Mouse (Mus musculus): ENCODE data around the gene Mcrip2. TPM values are rescaled to one million over a fixed set of nuclear protein-coding genes. Genes with fewer than 3 reads are reported as not detected.

Gene Mcrip2
- polyA plus RNA-seq, 2 experiments, result 22.1 to 44.9 TPM

DNA sequence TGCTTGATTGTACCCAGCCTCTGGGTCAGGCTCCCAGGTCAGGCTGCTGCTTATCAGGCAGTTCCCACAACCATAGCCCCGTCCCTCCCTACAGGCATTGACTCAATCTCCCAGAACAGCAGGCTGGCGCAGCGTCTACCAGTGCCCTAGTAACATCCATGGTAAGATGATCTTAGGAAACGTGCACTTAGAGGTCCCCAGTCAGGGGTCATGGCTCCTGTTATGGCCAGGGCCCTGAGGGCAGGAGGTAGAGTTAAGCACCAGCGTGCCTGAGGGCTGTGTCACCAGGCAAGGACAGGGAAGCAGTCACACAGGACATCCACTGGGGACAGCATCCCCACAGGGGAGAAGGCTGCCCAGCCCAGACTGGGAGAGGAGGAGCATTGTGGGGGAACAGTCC lies 13.7 kb upstream of the Mcrip2 start:
- Histone ChIP-seq H3K4me1 (replicated peaks; ENCODE audit: control insufficient read depth in 2 of 2, insufficient read depth in 2 of 2, low read length in 1 of 2) (peaks cover 0 to 20% of the 10 kb centered on the region in 2 experiments; a peak in 3 of 4 replicates), H3K36me3 (replicated peaks; ENCODE audit: control insufficient read depth, insufficient read depth, low read depth) (peaks cover 5% of the 10 kb centered on the region; the same call in 1 of the 2 replicates)

DNA sequence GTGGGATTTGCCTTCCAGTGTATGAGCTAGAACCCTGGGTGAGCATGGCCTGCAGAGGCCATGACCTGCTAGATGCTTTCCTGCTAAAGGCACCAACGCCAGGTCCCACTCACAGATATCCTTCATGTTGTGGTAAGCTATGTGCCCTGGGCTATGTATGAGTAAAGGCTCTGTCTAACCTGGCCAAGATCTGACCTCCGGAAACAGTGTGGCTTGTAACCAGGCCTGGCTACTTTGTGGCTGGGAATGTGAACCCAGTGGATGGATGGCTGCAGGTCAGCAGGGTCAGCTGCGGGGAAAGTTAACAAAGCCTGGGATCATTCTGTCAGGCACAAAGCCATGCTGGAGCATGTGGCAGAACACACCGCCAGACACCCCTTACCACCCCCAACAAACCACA lies 13.1 kb upstream of the Mcrip2 start:
- H3K4me3 ChIP-seq (ENCODE audit: insufficient read depth in 1 of 2, low read depth in 2 of 2, low read length in 2 of 2), result no peak overlapping the region
- ATAC-seq (ENCODE audit: insufficient read depth) (no peak), DNase-seq (ENCODE audit: low read depth in 3 of 3, low spot score in 3 of 3) (no peak)
- TF ChIP-seq EP300 (IDR thresholded peaks at IDR 0.05; ENCODE audit: low read depth) (no peak), CTCF (IDR thresholded peaks at IDR 0.05; ENCODE audit: low read depth) (no peak)
- no peak overlapping the region for H3K9ac ChIP-seq (replicated peaks)
- H3K9me3 ChIP-seq (ENCODE audit: control insufficient read depth, low read length), result no peaks in the 10 kb centered on the region
- H3K27me3 ChIP-seq (ENCODE audit: control insufficient read depth, insufficient read depth, low read length), result no peaks in the 10 kb centered on the region
- 62% methylated on average over 4 of the region's 4 CpGs for WGBS (ENCODE audit: insufficient replicate concordance)
- H3K4me2 ChIP-seq (ENCODE audit: low read depth), result no peak overlapping the region
- peaks cover 0 to 20% of the 10 kb centered on the region in 2 experiments; a peak in 3 of 4 replicates for H3K4me1 ChIP-seq (replicated peaks; ENCODE audit: control insufficient read depth in 2 of 2, insufficient read depth in 2 of 2, low read length in 1 of 2)
- H3K36me3 ChIP-seq (replicated peaks; ENCODE audit: control insufficient read depth, insufficient read depth, low read depth), result peaks cover 5% of the 10 kb centered on the region; the same call in 1 of the 2 replicates
- no peak overlapping the region for H3K27ac ChIP-seq

More for the DNA sequence above, 13.7 kb upstream of the Mcrip2 start:
- WGBS (ENCODE audit: insufficient replicate concordance), result 27% methylated on average over 5 of the region's 5 CpGs
- ATAC-seq (ENCODE audit: insufficient read depth) (peak; percentile 51; the same call in 1 of the 2 replicates), DNase-seq (ENCODE audit: low read depth in 3 of 3, low spot score in 3 of 3) (no peak)
- no peaks in the 10 kb centered on the region for H3K27me3 ChIP-seq (ENCODE audit: control insufficient read depth, insufficient read depth, low read length)
- H3K9me3 ChIP-seq (ENCODE audit: control insufficient read depth, low read length), result no peaks in the 10 kb centered on the region
- no peak overlapping the region for H3K4me3 ChIP-seq (ENCODE audit: insufficient read depth in 1 of 2, low read depth in 2 of 2, low read length in 2 of 2)
- no peak overlapping the region for H3K4me2 ChIP-seq (ENCODE audit: low read depth)
- H3K9ac ChIP-seq (replicated peaks), result no peak overlapping the region
- no peak overlapping the region for H3K27ac ChIP-seq
- no peak for TF ChIP-seq EP300 (IDR thresholded peaks at IDR 0.05; ENCODE audit: low read depth)
- TF ChIP-seq CTCF (IDR thresholded peaks at IDR 0.05; ENCODE audit: low read depth), result peak; percentile 37

DNA sequence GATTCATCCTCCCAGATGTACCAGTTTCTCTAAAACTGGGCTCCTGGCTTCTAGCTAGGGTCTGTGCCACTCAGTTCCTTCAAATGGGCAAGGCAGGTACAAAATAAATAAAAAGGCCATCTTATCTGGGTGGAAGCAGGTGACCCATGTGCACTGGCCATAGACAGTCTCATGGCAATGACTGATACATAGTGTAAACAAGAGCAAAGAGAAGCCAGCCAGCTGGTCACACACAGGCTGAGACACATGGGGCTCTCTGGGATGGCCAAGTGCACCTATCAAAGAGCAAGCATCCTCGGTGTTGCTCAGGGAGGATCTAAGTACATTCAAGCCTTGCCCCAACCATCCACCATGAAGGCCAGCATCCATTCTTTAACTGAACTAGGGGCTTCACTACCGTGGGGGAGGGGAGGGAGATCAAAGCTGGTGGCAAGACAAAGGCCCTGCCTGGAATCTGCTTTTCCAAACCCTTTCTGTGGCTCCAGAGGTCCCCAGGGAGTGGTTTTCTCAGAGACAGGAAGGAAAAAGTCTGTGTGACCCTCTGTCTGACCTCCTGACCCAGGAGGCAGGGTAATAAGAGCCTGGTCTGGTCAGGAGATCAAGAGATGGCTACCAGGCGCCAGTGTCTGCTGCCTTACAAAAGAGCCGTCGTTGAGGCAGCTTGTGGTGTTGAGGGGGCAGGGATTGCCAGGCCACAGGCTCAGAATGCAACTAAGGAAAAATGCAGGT lies 12.5 kb upstream of the Mcrip2 start:
- Histone ChIP-seq H3K27ac (no peak overlapping the region), H3K4me2 (ENCODE audit: low read depth) (no peak overlapping the region), H3K9me3 (ENCODE audit: control insufficient read depth, low read length) (no peaks in the 10 kb centered on the region), H3K27me3 (ENCODE audit: control insufficient read depth, insufficient read depth, low read length) (no peaks in the 10 kb centered on the region), H3K4me1 (replicated peaks; ENCODE audit: control insufficient read depth in 2 of 2, insufficient read depth in 2 of 2, low read length in 1 of 2) (peaks cover under 1 to 26% of the 10 kb centered on the region in 2 experiments), H3K9ac (replicated peaks) (no peak overlapping the region), H3K36me3 (replicated peaks; ENCODE audit: control insufficient read depth, insufficient read depth, low read depth) (peaks cover 5% of the 10 kb centered on the region; the same call in 1 of the 2 replicates), H3K4me3 (ENCODE audit: insufficient read depth in 1 of 2, low read depth in 2 of 2, low read length in 2 of 2) (no peak overlapping the region)
- DNase-seq (ENCODE audit: low read depth in 3 of 3, low spot score in 3 of 3) (no peak), ATAC-seq (ENCODE audit: insufficient read depth) (no peak)
- no peak for TF ChIP-seq EP300 (IDR thresholded peaks at IDR 0.05; ENCODE audit: low read depth)
- no peak for TF ChIP-seq CTCF (IDR thresholded peaks at IDR 0.05; ENCODE audit: low read depth)
- 40% methylated on average over 5 of the region's 5 CpGs for WGBS (ENCODE audit: insufficient replicate concordance)

DNA sequence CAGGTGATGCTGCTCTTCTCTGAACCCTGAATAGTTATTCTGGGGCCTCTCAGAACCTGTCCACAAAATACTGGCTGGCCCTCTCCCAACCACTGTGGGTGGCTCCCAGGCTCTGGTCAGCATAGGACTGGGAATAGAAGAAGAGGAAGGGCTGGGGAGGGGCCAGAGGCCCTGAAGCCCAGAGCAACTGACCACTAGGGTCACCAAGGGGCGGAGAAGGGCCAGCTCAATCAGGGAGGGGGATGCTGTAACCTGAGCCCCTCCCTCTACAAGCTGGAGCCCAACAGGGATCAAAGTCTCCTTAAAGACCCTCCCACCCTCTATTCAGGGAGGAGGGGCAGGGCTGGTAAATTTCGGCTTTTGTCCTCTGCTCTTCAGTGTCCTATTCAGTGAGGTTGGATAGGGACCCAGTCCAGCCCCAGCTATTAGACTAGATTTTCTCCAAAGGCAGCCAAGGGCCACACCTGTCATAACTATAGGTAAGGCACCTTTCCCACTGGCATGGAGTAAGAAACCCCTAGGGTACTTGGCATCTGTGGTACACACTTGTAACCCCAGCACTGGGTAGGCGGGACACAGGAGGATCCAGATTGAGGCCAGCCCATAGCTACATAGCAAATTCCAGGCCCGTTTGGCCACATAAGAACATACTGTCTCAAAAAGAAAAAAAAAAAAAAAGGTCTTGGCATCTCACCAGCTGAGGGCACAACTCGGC lies 11.8 kb upstream of the Mcrip2 start, which contains the start of gene Wfikkn1:
Gene Wfikkn1, minus strand, starts transcription at position 663 of the 715 bp plus-strand sequence.
- no peak within 1 kb of the TSS for H3K27ac ChIP-seq
- H3K27me3 ChIP-seq (ENCODE audit: control insufficient read depth, insufficient read depth, low read length), result no peaks in the 10 kb centered on the region
- no peak within 1 kb of the TSS for H3K4me2 ChIP-seq (ENCODE audit: low read depth)
- H3K4me1 ChIP-seq (replicated peaks; ENCODE audit: control insufficient read depth in 2 of 2, insufficient read depth in 2 of 2, low read length in 1 of 2), result peaks cover 4 to 26% of the 10 kb centered on the region in 2 experiments
- ATAC-seq (ENCODE audit: insufficient read depth), result peak; percentile 19
- TF ChIP-seq EP300 (IDR thresholded peaks at IDR 0.05; ENCODE audit: low read depth) (no peak), CTCF (IDR thresholded peaks at IDR 0.05; ENCODE audit: low read depth) (no peak)
- H3K9me3 ChIP-seq (ENCODE audit: control insufficient read depth, low read length), result no peaks in the 10 kb centered on the region
- H3K36me3 ChIP-seq (replicated peaks; ENCODE audit: control insufficient read depth, insufficient read depth, low read depth), result peaks cover 5% of the 10 kb centered on the region; the same call in 1 of the 2 replicates
- no peak for DNase-seq (ENCODE audit: low read depth in 3 of 3, low spot score in 3 of 3)
- WGBS (ENCODE audit: insufficient replicate concordance), result 59% methylated on average over 5 of the region's 5 CpGs
- H3K9ac ChIP-seq (replicated peaks), result no peak within 1 kb of the TSS
- H3K4me3 ChIP-seq (ENCODE audit: insufficient read depth in 1 of 2, low read depth in 2 of 2, low read length in 2 of 2), result no peak within 1 kb of the TSS

DNA sequence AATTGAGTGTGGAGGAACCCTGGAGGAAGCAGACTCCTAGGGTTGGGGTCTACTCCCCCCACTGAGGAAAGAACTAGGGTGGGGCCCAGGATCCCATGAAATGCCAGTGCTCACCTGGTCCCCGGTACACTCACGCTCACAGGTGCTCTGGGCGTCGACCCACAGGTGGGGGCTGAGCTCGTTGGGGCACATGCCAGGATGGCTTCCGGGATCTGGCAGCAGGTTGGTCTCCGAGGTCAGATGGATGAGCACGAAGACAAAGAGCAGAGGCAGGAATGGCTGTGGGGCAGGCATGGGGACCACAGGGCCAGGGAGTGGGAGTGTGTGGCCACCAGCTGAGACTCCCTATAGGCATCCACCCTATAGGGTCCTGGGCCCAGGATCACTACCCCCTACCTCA lies 11.2 kb upstream of the Mcrip2 start:
- H3K36me3 ChIP-seq (replicated peaks; ENCODE audit: control insufficient read depth, insufficient read depth, low read depth), result peaks cover 5% of the 10 kb centered on the region; the same call in 1 of the 2 replicates
- TF ChIP-seq CTCF (IDR thresholded peaks at IDR 0.05; ENCODE audit: low read depth) (no peak), EP300 (IDR thresholded peaks at IDR 0.05; ENCODE audit: low read depth) (no peak)
- no peak for DNase-seq (ENCODE audit: low read depth in 3 of 3, low spot score in 3 of 3)
- no peaks in the 10 kb centered on the region for H3K9me3 ChIP-seq (ENCODE audit: control insufficient read depth, low read length)
- peaks cover 4 to 26% of the 10 kb centered on the region in 2 experiments for H3K4me1 ChIP-seq (replicated peaks; ENCODE audit: control insufficient read depth in 2 of 2, insufficient read depth in 2 of 2, low read length in 1 of 2)
- no peak overlapping the region for H3K27ac ChIP-seq
- H3K4me3 ChIP-seq (ENCODE audit: insufficient read depth in 1 of 2, low read depth in 2 of 2, low read length in 2 of 2), result no peak overlapping the region
- H3K9ac ChIP-seq (replicated peaks), result no peak overlapping the region
- 71% methylated on average over 8 of the region's 8 CpGs for WGBS (ENCODE audit: insufficient replicate concordance)
- ATAC-seq (ENCODE audit: insufficient read depth), result no peak
- no peak overlapping the region for H3K4me2 ChIP-seq (ENCODE audit: low read depth)
- H3K27me3 ChIP-seq (ENCODE audit: control insufficient read depth, insufficient read depth, low read length), result no peaks in the 10 kb centered on the region

Measured in liver, embryonic 14.5 days (tissue).